Mouse (Mus musculus): ENCODE measurements around the gene Nbeal1. TPM values are rescaled to one million over a fixed set of nuclear protein-coding genes. Genes with fewer than 3 reads are reported as not detected.

The Nbeal1 gene
- polyA plus RNA-seq, 1 experiment, result 1.6 TPM

- TF ChIP-seq POLR2A (IDR thresholded peaks at IDR 0.05; ENCODE audit: control insufficient read depth, low read depth, low read length), result no peak; the same call in 1 of the 2 replicates
- no peak for TF ChIP-seq CTCF (IDR thresholded peaks at IDR 0.05; ENCODE audit: control insufficient read depth, insufficient read depth, insufficient replicate concordance, low read depth, low read length)
- peak overlapping the region; percentile 95 for H3K27ac ChIP-seq (ENCODE audit: control insufficient read depth, insufficient read depth, low read depth, low read length)
- H3K4me1 ChIP-seq (ENCODE audit: control insufficient read depth, insufficient read depth, low read length), result peaks cover 3% of the 10 kb centered on the region
- peak overlapping the region; percentile 97 for H3K4me3 ChIP-seq (ENCODE audit: control insufficient read depth, low read depth, low read length)
- no peaks in the 10 kb centered on the region for H3K36me3 ChIP-seq (ENCODE audit: control insufficient read depth, insufficient read depth, low read length)
- no peaks in the 10 kb centered on the region for H3K27me3 ChIP-seq (ENCODE audit: control insufficient read depth, insufficient read depth, low read length)
Observed at GRCm38 (mm10) chr1:60343630-60344455, 163.4 kb downstream of the Nbeal1 start.

DNA sequence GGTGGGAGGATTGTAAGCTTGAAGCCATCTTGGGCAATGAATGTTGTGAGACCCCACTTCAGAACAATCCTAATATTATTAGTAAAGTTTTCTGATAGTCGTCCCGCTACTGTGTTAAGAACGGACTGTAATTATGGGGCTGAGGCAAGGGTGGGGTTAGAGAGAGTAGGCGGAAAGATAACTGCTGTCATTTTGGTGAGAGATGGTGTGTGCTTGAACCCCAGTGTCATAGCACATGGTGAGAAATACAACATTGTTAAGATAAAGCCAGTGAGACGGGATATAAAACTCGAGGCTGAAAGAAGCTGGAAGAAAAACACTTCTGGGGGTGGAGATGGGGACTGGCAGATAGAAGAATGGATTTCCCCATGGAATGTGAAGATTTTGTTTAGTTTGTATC is 164.3 kb downstream of the Nbeal1 start:
- no peak overlapping the region for H3K27ac ChIP-seq (ENCODE audit: control insufficient read depth, insufficient read depth, low read depth, low read length)
- H3K4me3 ChIP-seq (ENCODE audit: control insufficient read depth, low read depth, low read length), result no peak overlapping the region
- no peaks in the 10 kb centered on the region for H3K36me3 ChIP-seq (ENCODE audit: control insufficient read depth, insufficient read depth, low read length)
- no peak for TF ChIP-seq CTCF (IDR thresholded peaks at IDR 0.05; ENCODE audit: control insufficient read depth, insufficient read depth, insufficient replicate concordance, low read depth, low read length)
- H3K27me3 ChIP-seq (ENCODE audit: control insufficient read depth, insufficient read depth, low read length), result no peaks in the 10 kb centered on the region
- H3K4me1 ChIP-seq (ENCODE audit: control insufficient read depth, insufficient read depth, low read length), result peaks cover 3% of the 10 kb centered on the region

- Histone ChIP-seq H3K36me3 (ENCODE audit: control insufficient read depth, insufficient read depth, low read length) (no peaks in the 10 kb centered on the region), H3K27me3 (ENCODE audit: control insufficient read depth, insufficient read depth, low read length) (no peaks in the 10 kb centered on the region), H3K27ac (ENCODE audit: control insufficient read depth, insufficient read depth, low read depth, low read length) (no peak overlapping the region), H3K4me1 (ENCODE audit: control insufficient read depth, insufficient read depth, low read length) (peaks cover 3% of the 10 kb centered on the region), H3K4me3 (ENCODE audit: control insufficient read depth, low read depth, low read length) (no peak overlapping the region)
- no peak for TF ChIP-seq CTCF (IDR thresholded peaks at IDR 0.05; ENCODE audit: control insufficient read depth, insufficient read depth, insufficient replicate concordance, low read depth, low read length)
- no peak for TF ChIP-seq POLR2A (IDR thresholded peaks at IDR 0.05; ENCODE audit: control insufficient read depth, low read depth, low read length)
Observed at GRCm38 (mm10) chr1:60345712-60346111, 165.3 kb downstream of the Nbeal1 start.

DNA sequence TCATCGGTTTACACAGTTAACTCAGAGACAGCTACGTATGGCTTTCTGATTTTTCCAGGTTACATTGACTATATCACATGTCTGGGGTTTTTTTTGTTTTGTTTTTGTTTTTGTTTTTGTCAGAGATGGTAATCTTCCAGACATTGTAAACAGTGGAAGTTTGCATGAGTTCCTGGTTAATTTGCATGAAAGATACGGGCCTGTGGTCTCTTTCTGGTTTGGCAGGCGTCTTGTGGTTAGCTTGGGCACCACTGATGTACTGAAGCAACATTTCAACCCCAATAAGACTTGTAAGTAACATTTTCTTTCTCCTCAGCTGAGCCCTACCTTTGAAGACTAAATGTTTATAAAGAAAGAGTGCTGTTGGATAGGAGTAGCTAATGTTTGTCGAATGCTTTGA is 172.4 kb downstream of the Nbeal1 start:
- no peaks in the 10 kb centered on the region for H3K36me3 ChIP-seq (ENCODE audit: control insufficient read depth, insufficient read depth, low read length)
- H3K27ac ChIP-seq (ENCODE audit: control insufficient read depth, insufficient read depth, low read depth, low read length), result no peak overlapping the region
- H3K4me3 ChIP-seq (ENCODE audit: control insufficient read depth, low read depth, low read length), result no peak overlapping the region
- TF ChIP-seq CTCF (IDR thresholded peaks at IDR 0.05; ENCODE audit: control insufficient read depth, insufficient read depth, insufficient replicate concordance, low read depth, low read length) (no peak), POLR2A (IDR thresholded peaks at IDR 0.05; ENCODE audit: control insufficient read depth, low read depth, low read length) (no peak)
- H3K4me1 ChIP-seq (ENCODE audit: control insufficient read depth, insufficient read depth, low read length), result no peaks in the 10 kb centered on the region
- H3K27me3 ChIP-seq (ENCODE audit: control insufficient read depth, insufficient read depth, low read length), result no peaks in the 10 kb centered on the region

GRCm38 (mm10) chr1:60361626-60362025 is 181.2 kb downstream of the Nbeal1 start:
- no peak for TF ChIP-seq POLR2A (IDR thresholded peaks at IDR 0.05; ENCODE audit: control insufficient read depth, low read depth, low read length)
- TF ChIP-seq CTCF (IDR thresholded peaks at IDR 0.05; ENCODE audit: control insufficient read depth, insufficient read depth, insufficient replicate concordance, low read depth, low read length), result no peak

GRCm38 (mm10) chr1:60376556-60376955 is 196.2 kb downstream of the Nbeal1 start:
- H3K36me3 ChIP-seq (ENCODE audit: control insufficient read depth, insufficient read depth, low read length), result no peaks in the 10 kb centered on the region
- H3K4me1 ChIP-seq (ENCODE audit: control insufficient read depth, insufficient read depth, low read length), result no peaks in the 10 kb centered on the region
- H3K27me3 ChIP-seq (ENCODE audit: control insufficient read depth, insufficient read depth, low read length), result no peaks in the 10 kb centered on the region
- H3K4me3 ChIP-seq (ENCODE audit: control insufficient read depth, low read depth, low read length), result no peak overlapping the region
- no peak overlapping the region for H3K27ac ChIP-seq (ENCODE audit: control insufficient read depth, insufficient read depth, low read depth, low read length)
- TF ChIP-seq CTCF (IDR thresholded peaks at IDR 0.05; ENCODE audit: control insufficient read depth, insufficient read depth, insufficient replicate concordance, low read depth, low read length) (no peak), POLR2A (IDR thresholded peaks at IDR 0.05; ENCODE audit: control insufficient read depth, low read depth, low read length) (no peak)

More at GRCm38 (mm10) chr1:60361626-60362025, 181.2 kb downstream of the Nbeal1 start:
- Histone ChIP-seq H3K27ac (ENCODE audit: control insufficient read depth, insufficient read depth, low read depth, low read length) (no peak overlapping the region), H3K27me3 (ENCODE audit: control insufficient read depth, insufficient read depth, low read length) (no peaks in the 10 kb centered on the region), H3K4me3 (ENCODE audit: control insufficient read depth, low read depth, low read length) (no peak overlapping the region), H3K36me3 (ENCODE audit: control insufficient read depth, insufficient read depth, low read length) (no peaks in the 10 kb centered on the region), H3K4me1 (ENCODE audit: control insufficient read depth, insufficient read depth, low read length) (no peaks in the 10 kb centered on the region)

DNA sequence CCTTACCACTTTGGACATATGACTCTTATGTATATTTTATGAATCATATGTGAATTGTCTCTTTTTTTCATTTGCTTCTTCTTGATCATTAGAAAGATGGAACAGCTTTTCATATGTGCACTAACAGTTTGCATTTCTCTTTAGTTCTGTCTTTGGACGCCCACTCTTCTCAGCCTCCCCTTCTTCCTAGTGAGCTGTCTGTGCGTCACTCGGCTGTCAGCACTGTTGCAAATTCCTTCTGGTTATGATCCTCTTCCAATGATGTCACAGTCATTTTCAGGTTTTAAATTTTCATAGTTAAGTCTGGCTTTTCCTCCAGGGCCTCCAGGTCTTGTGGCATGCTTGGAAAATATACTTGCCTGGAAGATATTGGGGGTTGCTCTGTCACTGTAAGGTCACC is 201.5 kb downstream of the Nbeal1 start:
- Histone ChIP-seq H3K27me3 (ENCODE audit: control insufficient read depth, insufficient read depth, low read length) (no peaks in the 10 kb centered on the region), H3K27ac (ENCODE audit: control insufficient read depth, insufficient read depth, low read depth, low read length) (no peak overlapping the region), H3K4me3 (ENCODE audit: control insufficient read depth, low read depth, low read length) (no peak overlapping the region), H3K4me1 (ENCODE audit: control insufficient read depth, insufficient read depth, low read length) (no peaks in the 10 kb centered on the region), H3K36me3 (ENCODE audit: control insufficient read depth, insufficient read depth, low read length) (no peaks in the 10 kb centered on the region)
- no peak for TF ChIP-seq POLR2A (IDR thresholded peaks at IDR 0.05; ENCODE audit: control insufficient read depth, low read depth, low read length)
- TF ChIP-seq CTCF (IDR thresholded peaks at IDR 0.05; ENCODE audit: control insufficient read depth, insufficient read depth, insufficient replicate concordance, low read depth, low read length), result no peak

Other genes starting within 250 kb of the Nbeal1 start
- gene Ica1l, start 137.4 kb upstream of the Nbeal1 start, polyA plus RNA-seq (2012; rRNA removed), result 47.9 and 53.0 TPM in 2 replicates
- gene Carf, start 82.4 kb upstream of the Nbeal1 start, polyA plus RNA-seq (2012; rRNA removed), result 15.3 and 18.3 TPM in 2 replicates
- 67.7 and 69.3 TPM in 2 replicates for gene Wdr12, start 82.0 kb upstream of the Nbeal1 start, polyA plus RNA-seq (2012; rRNA removed)
- gene Cyp20a1, start 162.7 kb downstream of the Nbeal1 start, polyA plus RNA-seq (2012; rRNA removed), result 1.1 and 1.2 TPM in 2 replicates
- gene Abi2, start 229.0 kb downstream of the Nbeal1 start, polyA plus RNA-seq (2012; rRNA removed), result 19.9 and 21.4 TPM in 2 replicates

All from testis, adult 2 months (tissue).